Mouse (Mus musculus) frontal cortex, adult (tissue): ENCODE measurements at regions not wholly inside any gene's neighbourhood (a gene's known extent, or its start where the extent isn't known, plus 50 kb on each side); places are given as distances from the start of the nearest gene placed in this dataset.
A peak's percentile ranks its signal among the peaks of the same experiment; 100 is the strongest.

Source experiments
- ATAC-seq: cut with Nextera tagmentation; 2 replicates; pipeline ENCODE4 v1.9.2; 2017; ENCODE audit warnings: mild to moderate bottlenecking, moderate library complexity, mixed read lengths; ENCODE audit not compliant: low TSS enrichment

GRCm38 (mm10) chr12:92645006-92645624, 796.2 kb upstream of the Sel1l start:
- no peak for ATAC-seq

DNA sequence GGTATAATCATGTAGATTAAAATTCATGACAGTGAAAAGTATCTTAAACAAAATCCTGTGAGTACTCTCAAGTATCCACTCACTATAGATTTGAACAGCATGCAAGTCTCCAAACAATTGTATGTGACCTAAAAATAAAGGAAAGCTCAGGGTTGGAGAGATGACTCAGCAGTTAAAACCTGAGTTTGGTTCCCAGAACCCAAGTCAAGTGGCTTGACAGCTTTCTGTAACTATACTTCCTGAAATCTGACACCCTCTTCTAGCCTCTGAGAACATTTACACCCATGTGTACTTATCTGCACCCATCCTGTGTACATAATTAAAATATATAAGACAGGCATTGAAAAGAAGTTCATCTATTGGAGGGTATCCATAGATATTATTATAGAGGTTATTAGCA, 770.2 kb upstream of the Sel1l start:
- ATAC-seq = no peak

- peak; percentile 65 for ATAC-seq
These were observed 769.6 kb upstream of the Sel1l start for GRCm38 (mm10) chr12:92618519-92618918.

- no peak for ATAC-seq
These were observed 752.7 kb upstream of the Sel1l start for GRCm38 (mm10) chr12:92601673-92602072.

GRCm38 (mm10) chr12:92589725-92590124, 740.8 kb upstream of the Sel1l start:
- ATAC-seq = peak; percentile 59; the same call in 1 of the 2 replicates

DNA sequence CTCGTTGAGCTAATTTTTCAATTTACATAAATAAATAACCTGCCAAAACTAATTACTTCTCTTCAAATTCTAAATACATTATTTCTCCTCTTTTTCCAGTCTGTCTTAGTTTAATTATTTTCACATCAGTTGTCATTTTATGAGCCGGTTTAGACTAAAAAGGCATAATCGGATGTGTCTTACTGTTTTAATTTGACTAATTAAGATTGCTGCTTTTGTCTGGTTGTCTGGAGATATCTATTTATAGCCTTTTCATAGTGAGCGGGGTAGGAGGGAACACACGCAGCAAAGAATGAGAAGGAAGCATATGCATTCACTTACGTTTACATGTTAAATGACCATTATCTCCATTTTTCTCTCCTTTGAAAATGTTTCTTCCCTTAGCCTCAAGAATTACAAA, 740.3 kb upstream of the Sel1l start:
- 0 out of 2 replicates have a peak, but pooled peaks have one; percentile 16 for ATAC-seq

- ATAC-seq = no peak
These were observed 729.6 kb upstream of the Sel1l start for GRCm38 (mm10) chr12:92578596-92578995.
